Mouse (Mus musculus) retina, adult 2 months (tissue): Measurements from ENCODE around the gene Insyn1.

Experiments
- DNase-seq: peaks from one replicate; pipeline ENCODE4 v3.0.0-alpha.2; 2012; ENCODE audit warnings: low read depth, low spot score

The Insyn1 gene

DNA sequence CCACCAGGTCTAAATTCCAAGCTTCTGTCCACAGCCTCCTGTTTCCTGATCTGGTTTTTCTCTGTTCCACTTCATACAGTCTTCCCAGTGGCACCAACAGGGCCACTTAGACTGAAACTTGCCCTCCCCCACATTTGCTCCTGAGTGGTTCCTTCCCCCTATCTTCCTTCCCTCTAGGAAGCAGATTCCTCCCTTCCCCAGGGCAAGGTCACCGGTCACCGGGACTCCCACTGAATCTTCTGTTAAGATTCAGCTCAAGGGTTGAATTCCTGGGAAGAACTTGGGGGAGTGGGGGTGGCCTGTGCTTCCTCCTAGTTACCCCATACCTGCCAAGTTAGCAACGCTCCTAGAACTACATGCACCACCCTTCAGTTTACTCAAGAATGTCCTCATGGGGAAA lies 1.3 kb upstream of the Insyn1 start:
- no peak for DNase-seq

DNA sequence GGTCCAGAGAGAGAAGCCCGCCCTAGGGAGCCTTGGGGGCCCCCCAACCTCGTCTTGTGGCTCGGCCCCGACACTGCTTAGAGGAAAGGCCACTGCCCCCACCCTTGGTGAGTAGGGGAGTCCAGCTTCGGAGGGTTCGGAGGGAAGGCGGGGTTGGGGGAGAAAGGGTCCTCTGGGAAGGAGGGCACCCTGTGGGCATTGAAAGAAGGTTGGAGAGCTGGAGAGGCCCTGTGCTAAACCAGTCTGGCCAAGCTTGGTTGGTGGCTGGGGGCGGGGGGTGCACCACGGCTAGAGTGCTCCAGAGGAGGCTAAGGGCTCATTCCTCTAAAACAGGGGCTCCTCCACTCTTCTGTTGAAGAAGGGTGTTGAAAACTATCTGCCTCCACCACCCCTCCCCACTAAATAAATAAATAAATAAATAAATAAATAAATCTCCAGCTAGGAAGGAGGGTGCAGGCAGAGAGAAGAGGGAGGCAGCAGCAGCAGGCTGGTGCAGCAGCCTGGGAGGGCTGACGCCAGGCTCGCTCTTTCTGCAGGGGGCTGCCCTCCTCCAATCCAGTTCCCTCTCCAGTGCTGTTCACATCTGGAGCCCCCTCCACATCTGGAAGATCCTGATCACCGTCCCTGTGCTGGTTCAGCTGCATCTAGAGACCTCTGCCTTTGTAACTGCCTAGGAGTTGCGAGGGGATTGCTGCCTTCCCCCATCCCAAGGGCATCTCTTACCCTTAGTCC lies 896 bp downstream of the Insyn1 start:
- no peak for DNase-seq

DNA sequence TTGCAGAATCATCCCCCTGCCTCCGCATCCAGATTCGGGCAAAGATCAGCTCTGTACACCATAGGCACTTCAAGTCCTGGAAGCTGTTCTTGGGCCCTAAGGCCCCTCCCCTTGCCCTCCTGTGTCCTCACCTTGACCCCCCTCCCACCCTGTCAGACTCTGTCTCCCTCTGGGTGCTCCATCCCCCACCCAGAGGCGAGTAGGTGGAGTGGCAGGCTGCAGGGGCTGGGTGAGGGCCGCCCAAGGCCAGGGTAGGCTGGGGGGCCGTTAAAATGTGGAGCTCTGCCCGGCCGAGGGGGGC lies 1.4 kb downstream of the Insyn1 start:
- no peak for DNase-seq

DNA sequence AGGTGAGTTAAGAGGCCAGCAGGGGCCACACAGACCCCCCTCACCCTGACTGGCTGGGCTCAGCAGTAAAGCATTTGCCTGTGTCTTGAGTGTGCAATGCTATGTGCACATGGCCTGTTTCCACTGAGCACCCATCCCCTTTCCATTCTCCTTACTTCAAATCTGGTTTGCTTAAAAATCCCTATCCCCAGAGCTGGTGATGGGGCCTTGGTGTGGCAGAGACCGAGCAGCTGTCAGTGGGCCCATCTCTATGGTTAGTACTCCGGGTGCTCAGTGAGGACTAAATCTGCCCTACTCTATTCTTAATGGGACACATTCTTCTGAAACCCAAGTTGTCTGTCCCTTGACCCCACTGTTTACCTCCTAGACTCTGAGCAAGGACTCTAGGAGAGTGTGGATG lies 2.0 kb downstream of the Insyn1 start:
- DNase-seq: no peak

DNA sequence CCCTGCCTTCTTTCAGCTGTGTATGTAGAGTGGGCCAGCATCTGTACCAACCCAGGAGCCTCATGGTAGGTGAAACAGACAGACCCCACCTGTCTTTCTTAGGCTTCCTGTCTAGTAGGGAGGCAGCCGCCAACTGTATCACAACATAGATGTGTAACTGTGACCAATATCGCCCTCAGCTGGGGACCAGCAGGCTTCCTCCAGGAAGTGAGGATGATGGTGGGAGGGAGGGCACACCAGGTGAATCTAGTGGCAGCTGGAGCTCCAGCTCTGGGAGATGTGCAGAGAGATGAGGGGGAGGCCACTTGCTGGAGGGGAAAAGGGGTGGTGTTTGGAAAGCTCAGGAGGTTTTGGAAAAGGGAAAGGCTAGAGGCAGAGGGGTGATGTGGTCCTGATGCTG lies 6.6 kb downstream of the Insyn1 start:
- DNase-seq: no peak

DNA sequence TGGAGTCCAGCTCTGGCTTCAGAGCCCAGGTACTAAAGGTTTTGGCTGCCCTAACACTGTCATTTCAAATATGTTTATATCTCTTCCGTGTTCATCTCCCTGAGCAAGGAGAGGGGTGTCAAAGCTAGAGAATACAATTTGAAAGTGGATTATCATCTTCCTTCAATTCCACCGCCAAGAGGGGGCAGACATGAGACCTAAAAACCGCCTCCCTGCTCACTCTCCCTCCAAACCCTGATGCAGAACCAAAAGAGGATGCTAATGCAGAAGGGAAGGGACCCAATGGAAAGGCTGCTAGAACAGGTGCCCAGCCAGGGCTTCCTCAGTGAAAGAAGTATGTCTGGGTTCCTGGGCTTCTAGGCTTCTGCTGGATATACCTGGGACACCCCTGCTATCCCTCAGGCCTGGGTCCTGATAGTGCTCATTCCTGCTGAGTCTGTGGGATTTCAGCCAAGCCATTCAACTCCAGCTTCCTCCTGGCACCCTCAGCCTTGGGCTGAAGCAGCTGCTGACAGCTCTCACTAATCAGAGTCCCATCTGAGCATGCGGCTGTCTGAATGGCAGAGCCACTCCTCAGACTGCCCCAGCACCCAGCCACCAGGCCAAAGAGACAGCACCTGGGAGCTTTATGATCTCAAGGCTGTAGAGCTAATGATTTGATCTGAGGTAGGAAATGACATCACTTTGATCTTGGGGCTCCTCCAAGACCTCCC lies 8.2 kb downstream of the Insyn1 start:
- no peak for DNase-seq

DNA sequence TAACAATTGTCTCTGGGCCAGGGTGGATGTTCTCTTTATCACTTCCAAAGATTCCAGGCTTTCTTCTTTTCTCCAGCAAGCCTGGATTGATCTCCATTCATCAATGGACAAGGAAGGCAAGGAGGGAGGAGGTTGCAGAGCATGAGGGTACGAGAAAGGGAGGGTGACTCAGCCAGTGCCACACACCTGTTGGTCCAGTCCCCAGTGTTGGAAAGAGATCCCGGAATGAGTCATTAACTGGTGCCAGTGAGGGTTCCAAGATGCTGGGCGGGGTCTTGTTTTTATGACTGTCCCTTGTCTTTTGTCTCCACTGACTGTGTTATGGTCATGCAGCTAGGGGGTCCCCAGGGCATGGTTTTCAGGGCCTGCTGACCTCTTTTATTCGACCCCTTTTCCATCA lies 9.5 kb downstream of the Insyn1 start:
- no peak for DNase-seq

DNA sequence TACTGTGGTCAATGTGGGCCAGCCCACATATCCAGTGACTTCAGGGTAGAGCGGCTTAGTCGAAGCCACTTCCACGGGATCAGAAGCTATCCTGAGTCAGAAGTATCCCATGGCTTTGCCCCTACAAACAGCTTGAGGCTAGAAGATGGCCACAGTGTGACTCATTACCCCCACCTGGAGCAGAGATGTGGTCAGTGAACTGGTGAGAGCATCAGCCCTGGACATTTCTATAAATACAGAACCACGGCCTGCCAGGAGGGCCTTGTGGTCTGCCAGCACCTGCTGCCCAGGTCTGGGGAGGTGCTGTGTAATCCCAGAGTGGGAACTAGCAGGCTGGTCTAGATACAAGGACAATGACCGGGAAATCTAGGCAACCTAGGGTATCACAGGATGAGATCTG lies 12.5 kb downstream of the Insyn1 start:
- DNase-seq: no peak

DNA sequence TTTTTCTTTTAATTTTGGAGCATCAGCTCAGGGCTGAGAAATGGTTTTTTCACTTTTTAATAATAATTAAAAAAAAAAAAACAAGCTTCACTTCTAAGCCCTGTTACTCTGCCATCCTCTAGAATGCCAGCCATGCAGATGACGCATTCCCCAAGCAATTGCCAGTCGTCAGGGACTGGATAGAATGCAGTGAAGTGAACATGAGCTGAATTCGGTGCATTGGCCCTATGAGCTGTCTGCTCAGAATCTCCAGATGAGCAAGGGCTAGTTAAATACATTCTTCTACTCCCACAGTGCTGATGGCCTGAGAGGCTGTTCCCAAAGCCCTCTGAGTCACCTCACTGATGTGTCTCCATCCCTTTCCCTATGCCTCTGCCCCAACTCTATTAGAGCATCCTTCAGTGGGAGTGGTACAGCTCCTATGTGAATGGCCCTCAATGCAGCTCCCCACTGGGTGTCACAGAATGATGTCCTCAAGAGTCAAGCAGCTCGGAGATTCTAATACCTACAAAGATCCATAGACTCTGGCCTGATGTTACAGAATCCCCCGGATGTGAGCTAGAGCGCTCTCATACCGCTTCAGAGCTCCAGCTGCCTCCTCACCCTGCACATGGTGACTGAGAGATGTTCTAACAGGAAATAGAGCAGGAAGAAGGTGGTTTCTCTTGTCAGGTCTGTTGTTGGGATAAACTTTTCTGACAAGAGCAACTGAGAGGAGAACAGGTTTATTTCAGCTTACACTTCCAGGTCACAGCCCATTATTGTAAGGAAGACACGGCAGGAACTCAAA lies 19.0 kb downstream of the Insyn1 start:
- no peak for DNase-seq

DNA sequence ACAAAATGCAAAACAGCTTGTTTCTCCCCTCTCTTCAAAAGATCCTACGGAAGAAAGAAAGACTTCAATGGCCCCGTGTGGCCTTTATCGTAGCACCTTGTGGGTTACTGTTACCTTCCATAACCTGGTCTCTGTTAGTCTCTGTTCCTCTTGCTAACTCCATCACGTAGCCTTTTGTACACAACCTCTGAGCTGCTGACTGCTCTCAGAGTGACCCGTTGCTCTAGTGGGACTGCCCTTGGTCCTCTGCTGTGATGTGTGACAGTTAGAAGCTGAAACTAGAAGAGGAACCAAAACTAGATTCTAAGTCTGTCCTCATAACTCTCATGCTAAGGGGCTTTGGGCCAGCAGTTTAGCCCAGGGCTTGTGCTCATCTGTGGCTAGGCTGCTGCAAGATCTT lies 22.0 kb downstream of the Insyn1 start:
- no peak for DNase-seq

DNA sequence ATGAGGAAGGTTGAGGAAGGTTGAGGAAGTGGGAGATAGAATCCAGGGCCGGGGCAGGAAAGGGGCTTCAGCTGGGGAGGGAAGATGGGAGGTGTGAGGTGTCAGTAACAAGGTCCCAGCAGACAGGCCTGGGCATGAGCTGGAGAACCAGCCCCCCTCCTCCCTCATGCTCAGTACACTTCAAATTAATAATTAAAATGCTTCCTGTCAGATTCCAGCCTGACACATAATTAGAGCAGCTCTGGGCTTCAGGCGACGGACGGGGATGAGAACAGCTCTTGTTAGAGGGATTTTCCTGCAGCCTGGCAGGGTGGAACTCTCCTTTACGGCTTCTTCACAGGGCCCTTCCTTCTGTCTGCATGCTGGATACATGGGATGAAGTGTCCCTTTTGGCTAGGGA lies 25.3 kb downstream of the Insyn1 start:
- DNase-seq: no peak

DNA sequence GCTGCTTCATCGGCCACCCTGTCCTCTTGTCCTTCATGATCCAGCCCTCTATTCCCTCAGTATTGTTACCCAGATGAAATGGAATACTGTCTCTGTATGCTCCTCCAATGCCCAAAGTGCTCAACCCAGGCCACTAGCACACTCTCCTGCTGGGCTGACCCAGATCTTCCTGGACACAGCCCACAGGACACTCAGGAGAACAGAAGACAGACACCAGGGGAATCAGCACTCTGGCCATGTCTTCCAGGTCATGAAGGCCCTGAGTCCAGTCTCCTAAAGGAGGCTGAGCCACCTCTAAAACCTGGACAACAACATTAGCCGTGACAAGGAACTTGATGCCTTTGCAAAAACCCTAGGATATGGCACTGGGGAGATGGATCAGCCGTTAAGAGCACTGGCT lies 28.1 kb downstream of the Insyn1 start:
- no peak for DNase-seq

DNA sequence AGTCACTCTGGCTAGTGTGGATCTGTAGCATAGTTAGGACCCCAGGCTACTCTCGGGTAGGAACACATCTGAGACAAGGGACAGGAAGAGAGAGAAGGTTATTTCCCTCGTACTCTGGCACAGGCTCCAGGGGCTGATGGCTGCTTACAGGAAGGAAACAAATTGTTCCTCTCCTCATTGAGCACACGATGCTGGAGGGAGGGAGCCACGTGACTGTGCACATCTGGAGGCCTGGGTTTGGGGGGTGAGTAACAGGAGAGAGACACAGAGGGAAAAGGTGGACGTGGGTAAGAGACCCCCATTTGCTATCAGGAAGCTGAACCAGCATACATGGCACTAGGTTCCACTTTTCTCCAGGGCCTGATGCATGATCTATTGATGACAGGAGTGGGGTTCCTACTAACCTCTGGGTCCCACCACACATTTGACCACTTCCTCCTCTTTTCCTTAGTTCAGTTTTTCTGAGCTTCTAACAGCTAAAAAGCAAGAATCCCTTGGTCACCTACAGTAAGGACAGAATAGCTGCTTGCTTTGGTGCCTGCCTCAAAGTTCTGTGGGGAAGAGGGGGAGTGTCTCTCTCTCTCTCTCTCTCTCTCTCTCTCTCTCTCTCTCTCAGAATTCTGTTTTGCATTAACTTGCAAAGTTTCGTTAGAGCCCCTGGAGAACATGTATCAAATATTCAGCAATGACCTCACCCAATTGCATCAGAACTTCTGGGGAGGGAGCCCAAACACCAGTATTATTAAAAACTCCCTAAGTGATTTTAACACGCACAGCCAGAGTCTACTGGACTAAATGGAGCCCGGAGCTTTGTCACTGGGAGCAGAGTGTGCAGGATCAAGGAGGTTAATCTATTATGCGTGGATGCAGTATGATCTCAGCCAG lies 29.7 kb downstream of the Insyn1 start:
- DNase-seq: no peak

DNA sequence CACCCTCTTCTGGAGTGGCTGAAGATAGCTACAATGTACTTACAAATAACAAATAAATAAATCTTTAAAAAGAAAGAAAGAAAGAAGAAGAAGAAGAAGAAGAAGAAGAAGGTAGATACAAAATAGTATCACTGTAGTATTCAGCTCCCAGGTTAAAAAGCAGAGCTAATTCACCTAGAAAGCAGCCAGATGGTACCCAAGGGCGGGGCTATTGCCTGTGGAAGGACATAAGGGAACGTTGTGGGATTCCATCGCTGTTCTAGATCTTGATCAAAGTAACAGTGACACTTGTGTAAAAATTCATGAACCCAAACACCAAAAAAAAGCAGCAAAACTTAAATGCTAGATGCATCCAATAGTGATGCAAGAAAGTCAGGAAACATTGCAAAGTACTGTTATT lies 31.6 kb downstream of the Insyn1 start:
- no peak for DNase-seq

DNA sequence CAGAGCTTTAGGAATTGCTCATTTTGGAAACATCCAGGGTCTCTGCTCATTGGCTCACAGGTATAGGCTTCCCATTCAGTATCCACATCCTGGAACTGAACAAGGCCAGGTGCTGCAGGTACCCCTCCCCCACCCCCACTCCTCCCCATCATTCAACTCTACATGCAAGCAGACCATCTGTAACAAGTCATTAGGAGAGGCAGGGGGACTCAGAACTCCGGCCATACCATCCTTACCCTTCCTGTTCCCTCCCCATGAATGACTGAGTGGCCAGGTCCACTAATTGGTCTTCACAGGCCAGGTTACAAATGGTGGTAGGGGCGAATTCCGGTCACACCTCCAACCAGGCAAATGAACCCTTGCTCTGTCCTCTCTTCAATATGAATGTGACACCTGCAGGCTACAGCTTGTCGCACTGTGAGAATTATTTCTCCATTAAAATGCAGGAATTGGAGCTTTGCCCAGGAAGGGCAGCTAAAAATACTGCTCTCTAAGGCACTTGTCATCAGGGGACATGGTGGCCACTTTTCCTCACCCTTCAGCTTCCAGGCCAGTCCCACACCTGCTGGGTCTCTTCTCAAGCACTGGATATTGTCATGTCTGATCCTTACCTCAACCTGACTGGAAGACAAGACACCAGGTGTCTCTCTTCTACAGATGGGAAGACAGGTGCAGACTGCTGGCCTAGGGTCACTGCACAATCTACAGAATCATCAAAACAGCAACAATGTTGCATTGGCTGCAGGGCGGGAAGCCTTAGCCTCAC lies 32.6 kb downstream of the Insyn1 start:
- DNase-seq: no peak

DNA sequence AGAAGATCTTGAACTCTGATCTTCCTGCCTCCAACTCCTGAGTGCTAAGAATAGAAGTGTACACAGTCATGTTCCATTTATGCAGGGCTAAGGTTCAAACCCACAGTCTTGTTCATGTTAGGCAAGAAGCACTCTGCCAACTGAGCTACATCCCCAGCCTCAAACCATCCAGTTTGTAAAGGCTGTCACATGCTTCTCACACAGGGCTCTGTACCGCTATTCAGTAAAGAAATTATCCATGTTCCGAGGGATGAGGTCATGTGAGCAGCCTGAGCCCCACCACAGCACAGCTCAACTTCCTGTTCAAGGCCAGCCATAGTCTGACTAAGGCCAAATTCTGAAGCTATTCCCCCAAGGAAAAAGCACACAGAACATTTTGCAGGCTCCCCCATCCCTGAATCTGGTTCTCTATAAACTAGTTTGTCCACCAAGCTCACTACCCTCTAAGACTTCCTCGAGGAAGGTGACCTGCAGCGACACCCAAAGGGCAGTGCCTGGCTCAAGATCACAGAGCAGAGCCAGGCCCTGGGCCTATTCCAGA lies 33.5 kb downstream of the Insyn1 start:
- DNase-seq: no peak

DNA sequence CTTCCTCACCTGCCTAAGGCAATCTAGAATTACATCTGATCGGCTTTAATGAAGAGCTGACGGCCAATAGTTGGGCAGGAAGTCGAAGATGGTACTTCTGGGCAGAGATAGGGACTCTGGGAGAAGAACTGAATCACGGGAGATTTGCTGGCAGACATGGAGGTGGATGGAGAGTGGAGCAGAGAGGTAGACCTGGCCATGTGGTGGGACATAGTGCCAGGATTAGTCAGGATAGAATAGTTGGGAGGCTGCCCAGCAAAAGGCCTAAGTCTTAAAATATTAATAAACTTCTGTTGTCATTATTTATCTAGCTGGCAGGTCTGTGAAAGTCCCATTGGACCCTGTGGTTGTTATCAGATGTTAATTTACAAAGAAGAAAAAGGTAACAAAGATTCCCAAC lies 36.7 kb downstream of the Insyn1 start:
- DNase-seq: no peak

DNA sequence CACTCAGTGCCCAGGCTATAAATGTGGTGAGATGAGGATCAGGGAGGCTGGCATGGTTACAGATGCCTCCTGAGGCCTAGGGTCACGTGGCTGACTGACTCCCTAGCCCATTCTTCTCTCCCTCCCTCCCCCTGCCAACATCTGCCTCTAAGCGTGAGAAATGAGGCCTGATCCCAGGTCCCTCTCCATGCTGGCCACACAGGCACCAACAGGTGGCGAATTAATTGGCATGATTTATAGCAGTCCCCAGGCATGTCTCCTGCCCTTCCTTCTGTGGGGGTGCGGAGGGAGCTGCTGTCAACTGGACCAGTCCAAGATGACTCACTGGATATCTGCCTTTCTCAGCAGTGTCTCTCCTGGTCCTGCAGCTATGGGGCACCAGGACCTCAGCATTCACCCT lies 39.4 kb downstream of the Insyn1 start:
- DNase-seq: no peak

DNA sequence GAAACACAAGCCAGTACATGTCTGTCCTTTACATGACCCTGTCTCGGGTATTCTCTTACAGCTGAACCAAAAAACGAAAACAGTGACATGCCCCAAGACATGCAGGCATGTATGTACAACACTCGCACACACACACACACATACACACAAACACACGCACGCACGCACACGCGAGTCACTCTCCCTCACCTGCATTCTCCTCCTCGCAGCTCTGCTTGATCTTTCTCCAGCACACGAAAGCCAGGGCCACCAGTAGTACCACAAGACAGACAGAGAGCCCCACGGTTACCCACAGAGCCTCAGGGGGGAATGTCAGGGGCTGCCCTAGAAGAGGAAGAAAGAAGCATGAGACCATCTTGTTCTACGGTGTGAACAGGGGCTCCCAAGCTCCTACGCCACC lies 42.0 kb downstream of the Insyn1 start:
- DNase-seq: no peak

DNA sequence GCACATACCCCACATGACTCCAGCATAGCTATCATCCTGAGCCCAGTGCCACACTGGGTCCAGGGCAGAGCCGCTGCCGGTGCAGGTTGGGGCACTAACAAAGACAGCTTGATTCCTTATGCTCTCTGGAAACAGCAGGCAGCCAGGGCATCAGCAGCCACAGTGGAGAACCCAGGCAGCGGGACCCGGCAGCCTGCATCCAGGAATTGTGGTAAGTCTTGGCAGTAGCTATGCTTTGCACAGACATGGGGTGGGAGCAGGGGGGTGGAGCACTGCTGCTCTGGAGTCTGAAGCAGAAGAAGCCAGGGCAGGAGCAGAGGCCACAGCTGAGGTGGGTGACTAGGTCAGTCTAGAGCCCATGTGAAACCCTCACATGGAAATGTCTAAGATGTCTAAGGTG lies 43.8 kb downstream of the Insyn1 start:
- DNase-seq: no peak

DNA sequence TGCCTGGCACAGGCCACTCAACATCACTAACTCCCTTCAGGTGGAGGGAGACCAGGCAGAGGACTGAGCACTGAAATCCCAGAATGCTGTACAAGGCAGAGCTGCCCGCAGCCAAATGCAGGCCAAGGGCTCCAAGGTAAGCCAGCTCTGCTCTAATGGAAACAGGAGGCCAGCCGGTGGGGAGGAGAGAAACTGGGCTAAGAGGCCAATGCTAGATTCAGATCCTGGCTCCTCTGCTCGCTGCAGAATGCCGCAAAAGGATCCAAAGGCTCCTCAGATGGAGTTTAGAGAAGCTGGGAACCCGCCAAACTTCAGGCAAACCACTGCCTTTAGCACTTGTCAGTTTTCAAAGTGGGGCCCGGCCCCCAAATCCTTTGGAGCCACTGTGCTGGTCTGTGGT lies 44.9 kb downstream of the Insyn1 start:
- DNase-seq: no peak
